Mouse (Mus musculus): Measurements from ENCODE around the gene 1700028K03Rik.

DNA sequence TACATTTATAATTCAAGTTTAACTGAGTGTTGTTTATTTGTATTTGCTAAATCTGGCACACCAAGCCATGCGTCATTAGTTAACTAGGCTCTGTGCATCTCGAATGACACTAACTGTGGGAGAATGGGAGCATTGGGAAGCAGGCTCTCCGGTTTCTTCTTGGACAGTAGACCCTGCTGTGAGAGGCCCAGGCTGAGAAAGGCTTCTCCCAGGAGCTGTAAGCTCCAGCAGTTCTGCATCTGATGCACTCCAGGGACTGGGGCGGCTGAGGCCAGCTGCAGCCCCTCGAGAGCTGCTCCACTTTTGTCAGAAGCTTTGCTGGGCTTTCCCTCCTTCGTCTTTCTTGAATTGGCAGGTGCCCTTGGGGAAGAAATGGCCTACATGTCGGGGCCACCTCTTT lies 7.2 kb downstream of the 1700028K03Rik start:
- TF ChIP-seq CTCF (IDR thresholded peaks at IDR 0.05; ENCODE audit: low read depth, low read length) (no peak), POLR2A (IDR thresholded peaks at IDR 0.05; ENCODE audit: insufficient read depth, low read length) (no peak), EP300 (IDR thresholded peaks at IDR 0.05; ENCODE audit: insufficient read depth, low read depth, low read length) (no peak)
